Mouse (Mus musculus) liver, adult 2 months (tissue): ENCODE results near the gene 1700016D06Rik. TPM values are rescaled to one million over a fixed set of nuclear protein-coding genes. Genes with fewer than 3 reads are reported as not detected.
"Not testable (repeated sequence)": the region's sequence is repeated elsewhere in the genome, so short reads cannot be mapped to it uniquely, and the experiment has no call there.

Source experiments
- DNase-seq: peaks from one replicate; pipeline ENCODE4 v3.0.0-alpha.2; 2011; ENCODE audit warnings: low read depth, low spot score; ENCODE audit errors: extremely low read depth
- H3K27ac ChIP-seq: fragments of 200-500 bp; replicated peaks from 2 replicates; pipeline ENCODE4 v1.5.1; 2012; ENCODE audit warnings: low read depth, mild to moderate bottlenecking, control low read depth, inconsistent platforms, low read length; ENCODE audit not compliant: insufficient read depth
- H3K27me3 ChIP-seq: fragments of 200-500 bp; 2 replicates; pipeline ENCODE4 v1.6.1; 2012; ENCODE audit warnings: mild to moderate bottlenecking, moderate library complexity, low read length, inconsistent platforms; ENCODE audit not compliant: control insufficient read depth, insufficient read depth
- H3K36me3 ChIP-seq: fragments of 200-500 bp; 2 replicates; pipeline ENCODE4 v1.6.1; 2012; ENCODE audit warnings: low read length, inconsistent platforms; ENCODE audit not compliant: control insufficient read depth, insufficient read depth
- H3K4me1 ChIP-seq: fragments of 200-500 bp; 2 replicates; pipeline ENCODE4 v1.6.1; 2011; ENCODE audit warnings: low read length; ENCODE audit not compliant: control insufficient read depth, insufficient read depth
- H3K4me3 ChIP-seq: fragments of 200-500 bp; 2 replicates; pipeline ENCODE4 v1.5.1; 2011; ENCODE audit warnings: low read depth, mild to moderate bottlenecking, control low read depth, low read length, moderate library complexity; ENCODE audit not compliant: insufficient read depth
- H3K79me2 ChIP-seq: fragments of 200-500 bp; 2 replicates; pipeline ENCODE4 v1.6.1; 2012; ENCODE audit warnings: inconsistent platforms, mild to moderate bottlenecking, low read length, moderate library complexity; ENCODE audit not compliant: control insufficient read depth, insufficient read depth
- H3K9ac ChIP-seq: fragments of 200-500 bp; 2 replicates; pipeline ENCODE4 v1.6.1; 2012; ENCODE audit warnings: low read depth, mild to moderate bottlenecking, control low read depth, inconsistent platforms, low read length
- CTCF ChIP-seq: fragments of 200-500 bp; IDR thresholded peaks from 2 replicates; pipeline ENCODE4 v1.5.1; 2011; ENCODE audit warnings: low read depth, low read length, control low read depth
- POLR2A ChIP-seq: fragments of 200-500 bp; IDR thresholded peaks from 2 replicates; pipeline ENCODE4 v1.6.1; 2011; ENCODE audit warnings: low read length, control low read depth; ENCODE audit not compliant: insufficient read depth; ENCODE audit errors: extremely low read depth
- WGBS: fragments of 180-500 bp; shearing (Covaris S2); methylation state at CpG from one replicate; pipeline ENCODE4 v1.1.7; 2018; 5-methylcytosine and 5-hydroxymethylcytosine counted together
- polyA plus RNA-seq: library from polyadenylated mRNA; depleted of rRNA; stranded (reverse); fragments of >200 nt; gene quantifications from 2 replicates; pipeline ENCODE4 v1.2.3, GENCODE M21; 2012
- total RNA-seq: library from RNA; depleted of rRNA; stranded (reverse); fragments of >200 nt; gene quantifications from 2 replicates; pipeline ENCODE4 v1.2.3, GENCODE M21; 2014

The 1700016D06Rik gene
- total and polyA plus RNA-seq, 2 experiments = not detected

DNA sequence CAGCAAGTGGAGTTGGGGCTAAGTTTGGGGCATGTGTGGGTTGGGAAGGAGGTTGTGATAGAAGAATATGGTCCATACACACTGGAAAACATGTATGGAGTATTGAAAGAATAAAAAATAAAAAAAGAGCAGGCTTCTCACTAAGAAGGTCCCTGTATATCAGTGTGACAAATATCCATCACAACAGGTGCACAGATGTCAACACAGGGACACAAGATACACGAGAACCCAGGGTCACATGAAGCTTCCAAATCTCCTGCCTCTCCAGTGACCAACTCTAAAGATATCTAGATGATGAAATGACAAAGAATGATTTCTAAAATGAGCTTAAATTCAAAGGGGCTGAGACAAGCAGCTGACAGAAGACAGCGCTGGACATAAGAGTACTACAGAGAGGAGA, 32.6 kb downstream of the 1700016D06Rik start:
- no peaks in the 10 kb centered on the region for H3K79me2 ChIP-seq
- TF ChIP-seq CTCF (no peak), POLR2A (no peak)
- WGBS = 61% methylated on average over 2 of the region's 2 CpGs
- DNase-seq = no peak
- no peak overlapping the region for H3K4me3 ChIP-seq
- no peak overlapping the region for H3K27ac ChIP-seq
- no peaks in the 10 kb centered on the region for H3K4me1 ChIP-seq
- no peak overlapping the region for H3K9ac ChIP-seq
- no peaks in the 10 kb centered on the region for H3K36me3 ChIP-seq
- 0 out of 2 replicates have a peak, but pooled peaks cover 2% of the 10 kb centered on the region for H3K27me3 ChIP-seq

GRCm38 (mm10) chr8:11666023-11666716, 34.7 kb downstream of the 1700016D06Rik start:
- H3K4me3 ChIP-seq, DNase-seq, H3K9ac ChIP-seq, H3K27me3 ChIP-seq, H3K27ac ChIP-seq, H3K79me2 ChIP-seq, H3K36me3 ChIP-seq, H3K4me1 ChIP-seq: not testable (repeated sequence)
- 87% methylated on average over 20 of the region's 20 CpGs for WGBS

DNA sequence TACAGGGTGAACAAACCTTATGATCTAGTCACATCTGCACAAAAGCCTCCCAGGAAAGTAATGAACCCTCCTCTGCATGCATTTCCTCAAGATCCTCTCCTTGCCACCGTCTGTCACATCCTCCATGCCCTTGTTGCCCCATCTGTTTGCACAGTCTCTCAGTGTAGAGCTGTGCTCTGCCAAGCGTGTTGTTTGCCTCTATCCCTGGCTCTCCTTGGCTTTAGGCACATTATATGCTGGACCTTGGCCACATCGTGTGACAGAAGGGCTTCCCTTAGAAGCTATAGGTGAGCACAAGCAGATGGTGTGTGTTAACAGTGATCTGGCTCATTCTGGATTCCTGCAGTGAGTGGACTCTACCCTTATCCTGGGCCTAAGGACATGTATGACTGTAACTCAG, 38.9 kb downstream of the 1700016D06Rik start:
- WGBS = 22% methylated on average over 3 of the region's 3 CpGs
- H3K4me3 ChIP-seq = no peak overlapping the region

DNA sequence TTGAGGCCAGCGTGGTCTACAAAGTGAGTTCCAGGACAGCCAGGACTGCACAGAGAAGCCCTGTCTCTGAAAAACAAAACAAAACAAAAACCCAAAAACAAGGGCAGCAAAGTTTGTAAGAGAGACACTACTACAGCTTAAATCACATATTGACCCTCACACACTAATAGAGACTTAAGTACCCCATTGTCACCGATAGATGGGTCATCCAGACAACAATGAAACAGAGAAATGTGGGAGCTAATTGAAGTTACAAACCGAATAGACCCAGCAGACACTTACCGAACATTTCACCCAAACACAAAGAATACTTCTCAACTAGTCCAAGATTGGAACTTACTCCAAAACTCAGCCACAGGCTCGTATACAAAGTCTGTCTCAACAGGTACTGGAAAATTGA, 50.8 kb downstream of the 1700016D06Rik start:
- WGBS = 95% methylated on average over 5 of the region's 5 CpGs
- no peaks in the 10 kb centered on the region for H3K36me3 ChIP-seq
- DNase-seq = no peak
- no peaks in the 10 kb centered on the region for H3K4me1 ChIP-seq
- H3K9ac ChIP-seq = no peak overlapping the region
- H3K4me3 ChIP-seq = no peak overlapping the region
- TF ChIP-seq POLR2A (no peak), CTCF (no peak)
- no peaks in the 10 kb centered on the region for H3K79me2 ChIP-seq
- H3K27ac ChIP-seq = no peak overlapping the region
- H3K27me3 ChIP-seq = no peaks in the 10 kb centered on the region

More for the DNA sequence above, 38.9 kb downstream of the 1700016D06Rik start:
- H3K4me1 ChIP-seq = no peaks in the 10 kb centered on the region
- no peak overlapping the region for H3K9ac ChIP-seq
- H3K79me2 ChIP-seq = no peaks in the 10 kb centered on the region
- TF ChIP-seq CTCF = no peak
- TF ChIP-seq POLR2A = no peak
- no peak for DNase-seq
- no peak overlapping the region for H3K27ac ChIP-seq
- no peaks in the 10 kb centered on the region for H3K27me3 ChIP-seq
- H3K36me3 ChIP-seq = no peaks in the 10 kb centered on the region

- H3K4me3 ChIP-seq = no peak overlapping the region
- no peaks in the 10 kb centered on the region for H3K79me2 ChIP-seq
- no peak for DNase-seq
- TF ChIP-seq CTCF = no peak
- TF ChIP-seq POLR2A = no peak
- no peak overlapping the region for H3K9ac ChIP-seq
- no peaks in the 10 kb centered on the region for H3K4me1 ChIP-seq
- H3K27me3 ChIP-seq = no peaks in the 10 kb centered on the region
- H3K27ac ChIP-seq = no peak overlapping the region
- H3K36me3 ChIP-seq = no peaks in the 10 kb centered on the region
- 87% methylated on average over 2 of the region's 2 CpGs for WGBS
These were observed 57.7 kb downstream of the 1700016D06Rik start for GRCm38 (mm10) chr8:11643123-11643522.

DNA sequence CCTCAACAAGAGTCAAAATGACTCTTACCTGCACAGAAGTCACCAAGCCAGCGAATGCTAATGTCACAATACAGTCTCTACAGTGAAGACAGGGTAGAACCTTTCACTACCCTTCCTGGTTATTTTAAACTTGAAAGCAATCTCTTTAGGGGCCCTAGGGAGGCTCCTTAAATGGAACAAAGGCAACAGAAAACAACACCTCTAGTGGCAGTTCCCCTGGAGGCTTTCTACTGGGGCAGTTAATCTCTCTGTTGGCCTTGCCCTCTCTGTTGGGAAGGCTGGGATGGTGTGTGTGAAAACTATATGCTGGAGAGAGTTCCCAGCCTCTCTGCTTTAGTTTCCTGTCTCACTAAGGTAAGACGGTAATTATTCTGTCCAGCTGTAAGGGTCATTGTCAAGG, 60.3 kb downstream of the 1700016D06Rik start:
- Histone ChIP-seq H3K4me1 (0 out of 2 replicates have a peak, but pooled peaks cover 2% of the 10 kb centered on the region), H3K27me3 (no peaks in the 10 kb centered on the region), H3K79me2 (no peaks in the 10 kb centered on the region), H3K9ac (no peak overlapping the region), H3K36me3 (no peaks in the 10 kb centered on the region), H3K4me3 (no peak overlapping the region), H3K27ac (no peak overlapping the region)
- TF ChIP-seq POLR2A = no peak
- no peak for TF ChIP-seq CTCF
- 87% methylated on average over 2 of the region's 2 CpGs for WGBS
- no peak for DNase-seq
